Mouse (Mus musculus): ENCODE measurements around the gene Gsk3a.

Gene Gsk3a

GRCm38 (mm10) chr7:25249314-25250140, 11.9 kb upstream of the Gsk3a start:
- peak; percentile 94 for DNase-seq (ENCODE audit: inconsistent ontology term)

- DNase-seq (ENCODE audit: inconsistent ontology term): no peak
Observed at GRCm38 (mm10) chr7:25248846-25249313, 11.2 kb upstream of the Gsk3a start.

- DNase-seq (ENCODE audit: inconsistent ontology term): peak; percentile 82
Observed at GRCm38 (mm10) chr7:25248018-25248647, 10.5 kb upstream of the Gsk3a start.

GRCm38 (mm10) chr7:25247498-25247897, 9.8 kb upstream of the Gsk3a start:
- no peak for DNase-seq (ENCODE audit: inconsistent ontology term)

- DNase-seq (ENCODE audit: inconsistent ontology term): peak; percentile 77
Observed at GRCm38 (mm10) chr7:25246759-25247137, 9.1 kb upstream of the Gsk3a start.

GRCm38 (mm10) chr7:25246079-25246758, 8.6 kb upstream of the Gsk3a start:
- DNase-seq (ENCODE audit: inconsistent ontology term): peak; percentile 71

GRCm38 (mm10) chr7:25244562-25245369, 7.1 kb upstream of the Gsk3a start:
- no peak for DNase-seq (ENCODE audit: inconsistent ontology term)

- no peak for DNase-seq (ENCODE audit: inconsistent ontology term)
Observed at GRCm38 (mm10) chr7:25243361-25243760, 5.7 kb upstream of the Gsk3a start.

- peak; percentile 79 for DNase-seq (ENCODE audit: inconsistent ontology term)
Observed at GRCm38 (mm10) chr7:25241062-25241461, 3.4 kb upstream of the Gsk3a start.

GRCm38 (mm10) chr7:25240631-25241030, 3.0 kb upstream of the Gsk3a start:
- no peak for DNase-seq (ENCODE audit: inconsistent ontology term)

GRCm38 (mm10) chr7:25238829-25239623, 1.4 kb upstream of the Gsk3a start:
- peak; percentile 85 for DNase-seq (ENCODE audit: inconsistent ontology term)

- DNase-seq (ENCODE audit: inconsistent ontology term): peak; percentile 95
Observed at GRCm38 (mm10) chr7:25238015-25238706, 510 bp upstream of the Gsk3a start.

- DNase-seq (ENCODE audit: inconsistent ontology term): no peak
Observed at GRCm38 (mm10) chr7:25235526-25235925, 2.1 kb downstream of the Gsk3a start.

GRCm38 (mm10) chr7:25233061-25233460, 4.6 kb downstream of the Gsk3a start:
- DNase-seq (ENCODE audit: inconsistent ontology term): no peak

- no peak for DNase-seq (ENCODE audit: inconsistent ontology term)
Observed at GRCm38 (mm10) chr7:25232101-25232648, 5.5 kb downstream of the Gsk3a start.

- DNase-seq (ENCODE audit: inconsistent ontology term): no peak
Observed at GRCm38 (mm10) chr7:25230690-25231285, 6.9 kb downstream of the Gsk3a start.

GRCm38 (mm10) chr7:25227523-25228300, 9.9 kb downstream of the Gsk3a start:
- no peak for DNase-seq (ENCODE audit: inconsistent ontology term)

- DNase-seq (ENCODE audit: inconsistent ontology term): no peak
Observed at GRCm38 (mm10) chr7:25222275-25222967, 15.2 kb downstream of the Gsk3a start.
